Mouse (Mus musculus): ENCODE measurements at regions not wholly inside any gene's neighbourhood (a gene's known extent, or its start where the extent isn't known, plus 50 kb on each side); places are given as distances from the start of the nearest gene placed in this dataset.

DNA sequence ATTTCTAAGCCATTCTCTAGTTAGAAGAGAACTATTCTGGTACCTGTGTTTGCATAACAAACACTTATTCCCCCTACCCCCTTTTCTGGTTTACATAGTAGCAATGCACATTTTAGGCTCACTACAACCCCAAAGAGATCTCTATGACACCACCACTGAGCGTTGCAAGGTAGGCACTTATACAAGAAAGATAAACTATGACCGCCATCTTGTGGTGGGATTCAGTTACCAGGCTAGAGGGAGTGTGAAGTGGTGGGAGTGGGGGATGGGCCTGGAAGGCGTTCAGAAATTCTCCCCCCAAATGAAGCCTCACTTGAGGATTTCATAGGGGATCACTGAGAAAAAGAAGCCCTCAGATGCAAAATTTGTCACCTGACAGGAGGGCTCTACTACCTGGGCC is 64.4 kb upstream of the Fst start:
- no peaks in the 10 kb centered on the region for H3K36me3 ChIP-seq (replicated peaks)
- no peaks in the 10 kb centered on the region for H3K9me3 ChIP-seq
- H3K4me1 ChIP-seq = no peaks in the 10 kb centered on the region
- H3K27me3 ChIP-seq (replicated peaks) = no peaks in the 10 kb centered on the region
- H3K4me3 ChIP-seq = no peak overlapping the region
- no peak overlapping the region for H3K9ac ChIP-seq
- H3K4me2 ChIP-seq = no peak overlapping the region
- WGBS = 21% methylated on average over 3 of the region's 3 CpGs
- ATAC-seq (replicated peaks) = 0 out of 2 replicates have a peak, but pooled peaks have one; percentile 56
- H3K27ac ChIP-seq = no peak overlapping the region

DNA sequence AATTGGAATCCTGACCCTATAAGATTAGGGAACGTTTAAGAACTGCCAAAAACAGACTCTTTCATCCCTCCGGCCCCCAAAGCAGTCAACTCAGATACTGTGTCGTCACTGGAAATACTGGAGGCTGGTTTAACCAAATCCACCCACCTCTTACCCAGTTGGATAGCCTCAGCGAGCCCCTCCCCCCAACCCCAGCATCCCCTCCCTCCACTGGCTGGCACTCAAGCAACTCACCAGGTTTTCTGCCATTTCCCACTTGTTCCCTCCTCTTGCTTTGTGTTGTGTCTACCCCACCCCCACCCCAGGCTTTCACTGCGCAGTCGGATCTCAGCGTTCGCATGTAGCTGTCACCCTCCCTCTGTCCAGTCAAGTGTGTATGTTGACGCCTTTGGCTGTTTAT is 68.1 kb upstream of the Fst start:
- no peaks in the 10 kb centered on the region for H3K27me3 ChIP-seq (replicated peaks)
- no peak overlapping the region for H3K4me3 ChIP-seq
- 25% methylated on average over 9 of the region's 9 CpGs for WGBS
- H3K9me3 ChIP-seq = no peaks in the 10 kb centered on the region
- ATAC-seq (replicated peaks) = 0 out of 2 replicates have a peak, but pooled peaks have one; percentile 30
- H3K4me1 ChIP-seq = no peaks in the 10 kb centered on the region
- no peak overlapping the region for H3K4me2 ChIP-seq
- H3K9ac ChIP-seq = no peak overlapping the region
- no peaks in the 10 kb centered on the region for H3K36me3 ChIP-seq (replicated peaks)
- H3K27ac ChIP-seq = no peak overlapping the region

DNA sequence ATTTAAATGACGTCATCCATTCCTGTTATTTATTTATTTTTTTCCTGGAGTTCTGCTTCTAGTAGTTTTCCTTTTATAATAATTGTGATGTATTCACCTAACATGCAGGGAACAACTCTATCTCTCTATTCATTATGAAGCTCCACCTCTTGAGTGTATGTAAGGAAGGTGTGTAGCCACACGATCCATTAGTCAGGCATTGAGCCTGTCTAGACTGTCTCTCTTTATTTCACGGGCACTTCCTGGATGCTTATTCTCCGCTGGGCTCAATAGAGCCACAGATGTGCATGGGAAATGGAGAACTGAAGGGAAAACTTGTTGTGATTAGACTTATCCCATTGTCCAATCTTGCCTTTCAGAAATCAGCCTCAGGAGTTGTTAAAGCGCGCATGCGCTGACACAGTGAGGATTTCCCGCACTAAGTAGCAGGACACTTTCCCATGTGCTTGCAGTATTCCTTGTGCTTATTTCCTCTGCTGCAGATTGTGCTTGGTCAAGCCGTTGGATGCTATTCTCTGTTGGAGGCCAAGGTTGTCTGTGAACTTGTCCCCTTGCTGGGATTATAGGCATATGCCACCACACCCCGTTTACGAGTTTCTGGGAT is 71.5 kb upstream of the Fst start:
- no peaks in the 10 kb centered on the region for H3K36me3 ChIP-seq (replicated peaks)
- peak overlapping the region; percentile 34 for H3K4me2 ChIP-seq
- no peaks in the 10 kb centered on the region for H3K9me3 ChIP-seq
- WGBS = 43% methylated on average over 11 of the region's 11 CpGs
- no peak overlapping the region for H3K9ac ChIP-seq
- H3K27me3 ChIP-seq (replicated peaks) = no peaks in the 10 kb centered on the region
- H3K4me3 ChIP-seq = no peak overlapping the region; the same call in 1 of the 2 replicates
- peak; percentile 69 for ATAC-seq (replicated peaks)
- no peaks in the 10 kb centered on the region for H3K4me1 ChIP-seq
- H3K27ac ChIP-seq = no peak overlapping the region

DNA sequence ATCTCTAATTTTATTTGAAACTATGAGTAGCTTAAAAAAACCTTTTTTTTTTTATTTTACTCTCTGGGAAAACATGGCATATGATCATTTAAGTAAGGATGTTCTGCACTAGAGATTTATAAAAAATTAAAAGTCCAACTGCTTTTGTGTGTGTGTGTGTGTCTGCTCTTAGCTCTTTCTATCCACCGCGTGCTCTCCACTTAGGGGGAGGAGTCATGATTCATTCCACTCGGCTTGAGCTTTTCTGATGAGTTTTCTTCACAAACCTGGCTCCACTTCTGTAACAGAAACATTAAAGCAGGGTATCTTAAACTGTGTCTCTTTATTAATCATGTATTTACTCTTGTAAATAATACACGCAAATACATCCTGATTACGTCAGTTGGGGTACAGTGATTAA is 73.0 kb upstream of the Fst start:
- Histone ChIP-seq H3K9ac (no peak overlapping the region), H3K4me3 (peak overlapping the region; percentile 6; the same call in 1 of the 2 replicates), H3K4me2 (0 out of 2 replicates have a peak overlapping the region, but pooled peaks have one; percentile 21), H3K4me1 (no peaks in the 10 kb centered on the region), H3K27ac (no peak overlapping the region), H3K36me3 (replicated peaks) (no peaks in the 10 kb centered on the region), H3K9me3 (no peaks in the 10 kb centered on the region), H3K27me3 (replicated peaks) (no peaks in the 10 kb centered on the region)
- 34% methylated on average over 5 of the region's 5 CpGs for WGBS
- ATAC-seq (replicated peaks) = no peak

DNA sequence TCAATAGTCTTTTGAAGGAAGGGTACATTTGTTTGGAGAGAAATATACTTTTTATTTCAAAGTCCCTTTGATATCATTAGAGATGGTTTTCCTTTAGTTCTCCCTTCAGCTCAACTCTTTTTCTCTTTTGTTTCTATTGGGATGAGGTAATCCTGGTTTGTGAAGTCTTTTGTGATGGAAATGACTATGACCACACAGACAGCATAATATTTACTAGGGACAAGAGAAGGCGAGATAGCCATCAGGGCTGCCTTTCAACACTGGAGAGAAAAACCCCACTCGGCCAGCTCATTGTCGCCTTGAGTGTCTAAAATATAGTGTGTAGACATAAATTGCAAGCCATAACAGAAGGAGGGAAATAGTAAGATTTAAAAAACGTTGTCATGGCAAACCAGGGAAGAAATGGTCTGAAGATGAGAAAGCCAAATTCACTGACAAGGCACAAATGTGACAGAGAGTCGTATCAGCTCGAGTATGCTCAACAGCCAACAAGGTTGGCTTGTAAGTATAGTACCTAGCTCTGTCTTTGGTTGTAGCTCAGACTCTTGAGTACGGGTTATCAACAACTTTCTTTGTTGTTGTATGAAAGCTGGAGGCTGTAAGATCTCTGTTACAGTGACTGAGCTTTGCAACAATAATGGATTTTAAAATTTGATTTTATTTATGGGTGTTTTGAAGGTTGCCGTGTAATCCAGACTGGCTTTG is 73.8 kb upstream of the Fst start:
- ATAC-seq (replicated peaks) = no peak
- WGBS = 42% methylated on average over 8 of the region's 8 CpGs

DNA sequence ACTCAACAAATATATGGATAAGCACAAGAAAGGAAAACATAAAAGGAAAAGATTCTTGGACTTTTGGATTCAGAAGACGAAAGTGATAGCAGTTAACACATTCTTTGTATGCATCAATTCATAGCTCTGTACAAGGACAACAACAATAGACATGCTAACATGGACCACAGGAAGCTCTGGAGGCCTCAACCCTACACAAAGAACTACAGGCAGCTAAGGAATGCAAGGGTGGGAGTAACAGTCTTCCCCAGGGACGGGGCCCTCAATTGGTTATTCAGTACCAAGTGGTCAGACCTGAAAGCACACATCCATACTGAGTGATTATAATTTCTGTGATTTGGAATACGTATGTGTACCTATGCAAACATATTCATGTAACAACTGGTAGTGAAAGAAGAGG is 75.8 kb upstream of the Fst start:
- WGBS = 51% methylated on average over 3 of the region's 3 CpGs
- no peak for ATAC-seq (replicated peaks)
- H3K4me2 ChIP-seq = no peak overlapping the region
- H3K9ac ChIP-seq = no peak overlapping the region
- no peaks in the 10 kb centered on the region for H3K4me1 ChIP-seq
- H3K36me3 ChIP-seq (replicated peaks) = no peaks in the 10 kb centered on the region
- H3K4me3 ChIP-seq = no peak overlapping the region
- H3K9me3 ChIP-seq = no peaks in the 10 kb centered on the region
- H3K27me3 ChIP-seq (replicated peaks) = no peaks in the 10 kb centered on the region
- no peak overlapping the region for H3K27ac ChIP-seq

More for the DNA sequence above, 73.8 kb upstream of the Fst start:
- Histone ChIP-seq H3K9me3 (no peaks in the 10 kb centered on the region), H3K27ac (no peak overlapping the region), H3K36me3 (replicated peaks) (no peaks in the 10 kb centered on the region), H3K27me3 (replicated peaks) (no peaks in the 10 kb centered on the region), H3K4me3 (no peak overlapping the region), H3K9ac (no peak overlapping the region), H3K4me1 (no peaks in the 10 kb centered on the region), H3K4me2 (no peak overlapping the region)

DNA sequence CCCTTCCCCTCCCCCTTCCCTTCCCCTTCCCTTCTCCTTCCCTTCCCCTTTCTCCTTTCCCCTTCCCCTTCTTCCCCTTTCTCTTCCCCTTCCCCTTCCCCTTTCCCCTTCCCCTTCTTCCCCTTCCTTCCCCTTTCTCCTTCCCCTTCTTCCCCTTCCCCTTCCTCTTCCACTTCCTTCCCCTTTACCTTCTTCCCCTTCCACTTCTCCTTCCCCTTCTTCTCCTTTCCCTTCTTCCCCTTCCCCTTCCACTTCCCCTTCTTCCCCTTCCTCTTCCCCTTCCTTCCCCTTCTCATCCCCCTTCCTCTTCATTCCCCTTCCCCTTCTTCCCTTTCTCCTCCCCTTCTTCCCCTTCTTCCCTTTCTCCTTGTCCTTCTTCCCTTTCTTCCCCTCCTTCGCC is 77.0 kb upstream of the Fst start:
- WGBS = 86% methylated on average over 1 of the region's 1 CpGs
- Histone ChIP-seq H3K9me3 (no peaks in the 10 kb centered on the region), H3K4me3 (no peak overlapping the region), H3K9ac (no peak overlapping the region), H3K27me3 (replicated peaks) (no peaks in the 10 kb centered on the region), H3K27ac (no peak overlapping the region), H3K4me2 (no peak overlapping the region), H3K36me3 (replicated peaks) (no peaks in the 10 kb centered on the region), H3K4me1 (no peaks in the 10 kb centered on the region)
- ATAC-seq (replicated peaks) = no peak

DNA sequence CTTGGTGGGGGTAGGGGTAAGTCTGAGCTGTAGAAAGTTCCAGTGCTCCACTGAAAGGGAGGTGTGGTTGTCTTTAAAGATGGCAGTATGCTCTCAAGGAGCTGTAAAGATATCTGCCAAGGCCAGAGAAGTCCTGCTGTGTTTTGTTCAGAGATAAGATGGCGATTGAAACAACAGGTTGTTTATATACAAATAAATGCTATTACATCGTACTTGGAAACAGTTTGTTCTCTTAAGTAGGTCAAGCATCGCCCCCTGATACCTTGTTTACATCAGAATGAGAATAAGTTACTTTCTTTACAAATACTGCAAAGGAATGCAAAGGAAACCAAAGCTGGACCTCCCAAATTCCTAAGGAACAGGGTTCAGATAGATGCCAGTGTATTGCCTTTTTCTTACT is 113.0 kb upstream of the Fst start:
- no peak overlapping the region for H3K4me3 ChIP-seq
- 83% methylated on average over 3 of the region's 3 CpGs for WGBS
- no peaks in the 10 kb centered on the region for H3K36me3 ChIP-seq (replicated peaks)
- no peak for ATAC-seq (replicated peaks)
- H3K9ac ChIP-seq = no peak overlapping the region
- H3K4me2 ChIP-seq = no peak overlapping the region
- no peaks in the 10 kb centered on the region for H3K27me3 ChIP-seq (replicated peaks)
- no peaks in the 10 kb centered on the region for H3K4me1 ChIP-seq
- H3K27ac ChIP-seq = no peak overlapping the region
- no peaks in the 10 kb centered on the region for H3K9me3 ChIP-seq

DNA sequence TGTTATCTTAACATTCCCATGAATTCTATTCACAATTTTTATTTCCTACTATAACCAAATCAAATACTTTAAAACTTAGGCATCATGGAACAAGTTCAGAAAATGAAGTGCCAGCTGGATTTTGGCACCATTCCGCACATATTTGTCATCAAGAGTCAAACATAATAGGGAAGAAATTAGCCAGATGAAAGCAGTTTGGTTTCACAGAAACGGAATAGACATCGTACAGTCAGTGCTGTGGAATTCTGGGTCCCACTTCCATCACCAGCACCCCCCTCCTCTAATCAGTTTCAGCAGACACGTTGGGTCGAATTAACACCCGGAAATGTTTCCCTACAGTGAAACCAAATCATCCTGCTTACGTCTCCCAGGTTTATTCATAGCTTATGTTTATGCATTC is 125.8 kb upstream of the Fst start:
- Histone ChIP-seq H3K27me3 (replicated peaks) (no peaks in the 10 kb centered on the region), H3K4me1 (no peaks in the 10 kb centered on the region), H3K4me3 (no peak overlapping the region), H3K4me2 (no peak overlapping the region), H3K27ac (no peak overlapping the region), H3K9ac (no peak overlapping the region), H3K9me3 (no peaks in the 10 kb centered on the region), H3K36me3 (replicated peaks) (no peaks in the 10 kb centered on the region)
- ATAC-seq (replicated peaks) = no peak
- WGBS = 74% methylated on average over 7 of the region's 7 CpGs

DNA sequence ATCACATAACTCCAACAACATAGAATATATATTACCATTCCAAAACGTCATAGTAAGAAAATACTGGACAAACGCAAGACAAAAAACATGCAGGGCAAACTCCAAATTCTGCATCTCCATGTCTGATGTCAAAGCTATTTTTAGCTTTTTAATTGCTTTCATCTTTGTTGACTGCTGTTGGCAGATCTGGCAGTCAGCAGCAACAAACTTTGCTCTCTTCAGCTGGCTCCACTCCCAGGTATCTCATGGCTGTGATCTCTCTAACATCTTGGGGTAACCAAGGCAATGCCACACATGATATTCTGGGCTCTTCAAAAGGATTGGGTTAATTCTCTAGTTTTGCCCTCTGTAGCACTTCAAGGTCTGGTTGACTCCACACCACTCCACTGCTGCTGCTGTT is 128.9 kb upstream of the Fst start:
- Histone ChIP-seq H3K27ac (no peak overlapping the region), H3K36me3 (replicated peaks) (no peaks in the 10 kb centered on the region), H3K9ac (no peak overlapping the region), H3K27me3 (replicated peaks) (no peaks in the 10 kb centered on the region), H3K4me3 (no peak overlapping the region), H3K4me2 (no peak overlapping the region), H3K4me1 (no peaks in the 10 kb centered on the region), H3K9me3 (no peaks in the 10 kb centered on the region)
- ATAC-seq (replicated peaks) = no peak
- WGBS = 95% methylated on average over 2 of the region's 2 CpGs

DNA sequence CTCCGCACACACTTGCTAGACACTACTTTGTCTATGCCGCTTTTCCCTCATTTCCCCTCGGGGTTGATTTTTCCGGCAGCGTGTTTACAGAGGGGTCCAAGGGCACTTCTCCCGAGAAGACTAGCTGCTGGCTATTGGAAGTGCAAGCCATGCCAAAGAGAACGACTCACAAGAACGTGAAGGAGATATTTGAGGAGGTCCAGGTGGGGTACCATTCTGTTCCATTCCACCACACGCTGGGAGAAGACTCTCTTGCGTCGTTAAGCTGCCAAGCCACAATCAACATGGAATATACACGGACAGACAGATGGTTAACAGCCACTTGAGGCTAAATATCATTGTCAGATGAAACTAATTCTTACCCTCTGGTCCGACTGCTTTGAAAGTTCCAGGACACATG is 144.6 kb upstream of the Fst start:
- H3K9me3 ChIP-seq = no peaks in the 10 kb centered on the region
- 85% methylated on average over 13 of the region's 13 CpGs for WGBS
- no peak overlapping the region for H3K9ac ChIP-seq
- H3K4me1 ChIP-seq = no peaks in the 10 kb centered on the region
- no peaks in the 10 kb centered on the region for H3K27me3 ChIP-seq (replicated peaks)
- H3K4me2 ChIP-seq = no peak overlapping the region
- H3K36me3 ChIP-seq (replicated peaks) = no peaks in the 10 kb centered on the region
- no peak overlapping the region for H3K4me3 ChIP-seq
- no peak overlapping the region for H3K27ac ChIP-seq
- no peak for ATAC-seq (replicated peaks)

DNA sequence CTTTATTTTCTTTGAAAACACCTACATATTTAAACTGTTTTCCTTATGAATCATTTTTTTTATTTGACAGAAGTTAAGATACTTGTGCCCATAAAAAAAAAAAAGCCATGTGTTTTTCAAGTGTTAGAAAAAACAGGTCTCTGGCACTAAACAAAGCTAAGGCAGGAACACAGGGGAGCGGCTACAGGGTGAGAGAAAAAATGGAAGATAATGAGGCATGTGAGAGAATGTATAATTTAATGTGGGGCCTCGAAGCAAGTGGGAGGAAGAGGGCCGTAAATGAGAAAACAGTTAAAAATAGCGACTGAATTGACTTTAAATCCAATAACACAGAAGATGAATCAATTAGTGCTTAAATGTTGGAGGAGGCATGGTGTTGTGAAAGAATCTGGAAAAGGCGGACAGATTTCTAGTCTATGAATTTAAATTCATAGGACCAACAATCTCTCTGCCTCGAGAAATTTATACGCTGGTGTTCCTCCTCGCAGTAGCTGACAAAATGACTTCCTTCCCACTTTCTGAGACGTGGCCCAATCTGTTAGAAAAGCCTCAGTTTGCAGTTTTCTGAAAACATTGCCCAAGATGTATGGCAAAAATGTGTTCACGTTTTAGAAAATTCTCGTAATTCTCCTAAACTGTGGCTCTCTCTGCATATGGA is 145.4 kb upstream of the Fst start:
- Histone ChIP-seq H3K4me3 (no peak overlapping the region), H3K36me3 (replicated peaks) (no peaks in the 10 kb centered on the region), H3K27ac (no peak overlapping the region), H3K4me1 (no peaks in the 10 kb centered on the region), H3K9ac (no peak overlapping the region), H3K27me3 (replicated peaks) (no peaks in the 10 kb centered on the region), H3K4me2 (no peak overlapping the region), H3K9me3 (no peaks in the 10 kb centered on the region)
- ATAC-seq (replicated peaks) = no peak
- WGBS = 72% methylated on average over 11 of the region's 11 CpGs

DNA sequence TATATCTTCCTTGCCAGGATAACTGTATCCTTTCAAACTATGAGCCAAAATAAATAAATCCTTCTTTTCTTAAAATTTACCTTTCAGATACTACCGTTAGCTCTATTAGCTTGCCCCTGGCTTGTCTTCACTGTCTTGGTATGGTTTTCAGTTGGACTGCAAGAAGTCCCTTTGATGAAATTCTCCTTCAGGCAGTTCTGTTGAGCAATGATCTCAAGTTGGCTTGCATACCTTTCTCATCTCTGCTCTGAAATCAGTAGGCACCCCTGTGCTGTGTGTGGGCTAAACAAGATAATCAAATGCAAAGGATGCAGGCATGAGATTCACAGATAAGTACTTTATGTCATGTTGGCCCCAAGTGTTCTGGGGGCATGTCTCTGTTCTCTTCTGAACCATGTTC is 155.2 kb upstream of the Fst start:
- Histone ChIP-seq H3K9ac (no peak overlapping the region), H3K4me1 (no peaks in the 10 kb centered on the region), H3K4me2 (no peak overlapping the region), H3K4me3 (no peak overlapping the region), H3K27ac (no peak overlapping the region), H3K9me3 (no peaks in the 10 kb centered on the region), H3K27me3 (replicated peaks) (no peaks in the 10 kb centered on the region), H3K36me3 (replicated peaks) (no peaks in the 10 kb centered on the region)
- WGBS = 100% methylated on average over 1 of the region's 1 CpGs
- no peak for ATAC-seq (replicated peaks)
